Mouse (Mus musculus): ENCODE results near the gene Npnt.

DNA sequence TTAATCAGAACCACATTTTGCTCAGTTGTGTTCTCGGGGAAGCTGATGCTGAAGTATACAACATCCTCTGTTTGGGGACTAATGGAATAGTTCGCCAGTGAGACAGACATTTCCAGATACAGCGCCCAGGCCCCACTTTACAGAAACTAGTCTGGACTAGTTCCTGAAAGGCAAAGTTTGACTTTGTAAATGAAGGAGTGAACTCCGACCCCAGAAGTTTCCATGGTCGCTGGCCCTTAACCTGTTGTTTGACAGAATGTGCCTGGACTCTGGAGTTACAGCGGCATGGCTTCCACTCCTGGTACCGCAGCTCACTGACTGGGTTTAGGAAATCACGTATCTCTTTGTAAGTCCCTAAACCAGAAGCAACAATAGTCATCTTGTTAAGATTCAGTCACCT lies 89.3 kb downstream of the Npnt start:
- TF ChIP-seq CTCF (IDR thresholded peaks at IDR 0.05; ENCODE audit: control insufficient read depth, insufficient read depth, insufficient read length) (no peak), USF1 (IDR thresholded peaks at IDR 0.05; ENCODE audit: low read depth) (no peak), MYOD1 (IDR thresholded peaks at IDR 0.05; ENCODE audit: control insufficient read depth, insufficient read length, low read depth) (no peak)

All from C2C12 (cell line).